Mouse (Mus musculus): ENCODE data around the gene Gpr68.

Gene Gpr68

DNA sequence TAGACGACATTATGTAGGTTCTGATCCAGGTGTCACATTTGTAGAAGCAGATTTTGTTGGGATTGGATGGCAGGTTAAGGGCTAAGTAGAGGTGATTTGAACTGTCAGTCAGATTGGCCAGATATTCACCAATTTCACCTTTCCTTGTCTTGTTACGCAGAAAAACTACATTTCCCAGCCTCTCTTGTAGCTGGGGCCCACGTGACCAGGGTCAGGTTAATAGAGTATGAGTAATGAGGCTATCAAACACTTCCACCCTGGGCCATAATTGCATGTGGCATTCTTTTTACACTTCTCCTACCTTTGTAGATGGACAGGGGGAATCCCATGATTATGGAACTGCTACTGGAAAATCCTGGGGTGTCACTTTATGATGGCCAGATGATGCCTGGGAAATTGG lies 34.4 kb downstream of the Gpr68 start:
- in situ Hi-C loops (cut with MboI, MseI) = no loop called here

DNA sequence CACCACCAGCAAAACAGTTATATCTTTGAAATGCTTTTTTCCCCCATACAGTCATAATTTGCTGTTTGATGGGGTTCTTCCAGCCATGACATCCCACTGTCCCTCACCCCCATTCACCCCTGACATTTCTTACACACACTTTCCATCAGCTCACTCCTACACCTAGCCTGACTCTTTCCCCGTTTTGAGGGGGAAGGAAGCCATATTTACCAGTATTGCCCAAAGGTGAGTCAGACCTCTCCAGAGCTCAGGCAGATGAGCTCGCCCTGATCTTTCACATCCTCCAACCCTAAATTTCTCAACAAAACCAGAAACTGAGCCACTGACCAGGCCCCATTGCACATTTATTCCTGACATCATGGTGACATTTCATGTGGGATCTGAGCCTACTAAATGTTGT lies 36.2 kb downstream of the Gpr68 start:
- in situ Hi-C loops (cut with MboI, MseI) = no loop called here

DNA sequence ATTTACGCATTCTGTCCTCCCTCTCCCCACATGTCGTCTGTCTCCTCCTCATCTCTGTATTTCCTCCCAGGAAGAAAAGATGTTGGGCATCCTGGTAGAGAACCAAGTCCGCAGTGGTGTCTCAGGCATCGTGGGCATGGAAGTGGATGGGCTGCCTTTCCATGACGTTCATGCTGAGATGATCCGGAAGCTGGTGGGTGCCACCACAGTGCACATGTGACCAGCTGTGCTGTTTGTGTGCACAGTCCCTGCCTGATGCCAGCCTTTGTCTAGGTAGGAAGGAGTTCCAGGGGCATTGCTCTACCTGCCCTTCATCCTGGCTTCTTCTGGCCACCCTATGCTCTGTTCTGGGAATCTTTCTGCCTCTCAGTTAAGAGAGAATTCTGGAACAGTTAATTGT lies 36.8 kb downstream of the Gpr68 start:
- in situ Hi-C loops (cut with MboI, MseI) = no loop called here

DNA sequence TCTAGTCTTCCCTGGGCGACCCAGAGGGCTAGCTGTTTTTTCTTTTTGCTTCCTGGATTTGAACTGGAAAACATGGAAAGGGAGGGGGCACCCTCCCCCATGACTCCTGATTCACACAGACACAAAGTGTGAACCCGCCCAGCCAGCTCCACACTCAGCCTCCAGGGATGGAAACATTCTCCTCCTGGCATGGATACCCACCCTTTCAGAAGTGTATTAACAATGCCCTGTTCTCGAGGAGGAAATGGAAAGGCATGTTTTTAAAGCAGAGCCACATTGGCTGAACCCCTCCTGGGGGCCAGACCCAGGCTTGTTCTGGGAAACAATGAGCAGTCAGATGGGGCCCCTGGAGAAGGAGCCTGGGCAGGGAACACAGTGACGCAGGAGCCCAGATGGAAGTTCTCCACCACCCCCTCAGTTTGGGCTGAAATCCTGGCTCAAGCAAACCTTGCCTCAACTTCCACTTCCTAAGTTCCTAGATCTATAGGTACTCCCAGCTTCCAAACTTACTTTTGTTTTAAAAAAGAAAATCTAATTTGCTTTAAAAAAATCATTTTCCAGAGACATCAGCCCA lies 39.9 kb downstream of the Gpr68 start:
- in situ Hi-C loops (cut with MboI, MseI) = no loop called here

DNA sequence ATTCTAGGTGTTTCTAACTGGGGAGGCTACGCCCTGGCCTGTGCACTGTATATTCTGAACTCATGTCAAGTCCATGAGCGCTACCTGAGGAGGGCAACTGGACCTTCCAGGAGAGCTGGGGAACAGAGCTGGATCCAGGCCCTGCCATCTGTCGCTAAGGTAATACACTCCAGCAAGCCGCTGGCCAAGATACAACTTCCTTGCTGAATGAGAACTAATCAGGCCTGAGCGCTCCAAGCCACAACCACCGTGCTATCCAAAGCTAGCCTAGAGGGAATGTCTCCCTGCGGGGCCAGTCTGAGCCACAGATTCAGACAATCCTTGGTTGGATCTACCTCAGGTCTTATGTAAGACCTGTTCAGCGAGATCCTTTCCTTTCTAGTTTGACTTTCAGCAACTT lies 40.9 kb downstream of the Gpr68 start:
- in situ Hi-C loops (cut with MboI, MseI) = no loop called here

DNA sequence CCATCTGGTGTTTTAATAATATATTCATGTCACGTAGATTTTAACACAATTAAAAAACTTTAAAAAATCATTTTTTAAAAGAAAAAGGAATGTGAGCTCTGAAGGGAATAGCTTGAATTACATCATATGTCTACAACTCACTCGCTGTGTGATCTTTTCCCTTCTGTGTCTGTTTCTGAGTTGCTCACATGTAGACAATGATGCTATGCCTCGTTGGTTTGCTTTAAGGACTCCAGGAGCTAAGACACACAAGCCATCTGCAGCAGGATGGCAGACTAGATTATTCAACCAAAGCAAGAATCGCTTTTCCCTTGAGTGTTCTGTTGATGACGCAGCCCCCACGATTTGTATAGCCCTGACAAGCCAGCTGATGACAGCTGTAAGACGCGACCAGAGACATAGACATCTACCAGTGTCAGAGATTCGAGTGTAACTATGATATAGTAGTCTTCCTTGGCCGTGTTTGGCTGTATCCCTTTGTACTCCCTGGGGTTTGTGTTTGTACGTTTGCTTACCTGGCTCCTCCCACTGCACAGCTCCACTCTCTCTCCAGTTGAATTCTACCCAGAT lies 42.4 kb downstream of the Gpr68 start:
- in situ Hi-C loops (cut with MboI, MseI) = no loop called here

DNA sequence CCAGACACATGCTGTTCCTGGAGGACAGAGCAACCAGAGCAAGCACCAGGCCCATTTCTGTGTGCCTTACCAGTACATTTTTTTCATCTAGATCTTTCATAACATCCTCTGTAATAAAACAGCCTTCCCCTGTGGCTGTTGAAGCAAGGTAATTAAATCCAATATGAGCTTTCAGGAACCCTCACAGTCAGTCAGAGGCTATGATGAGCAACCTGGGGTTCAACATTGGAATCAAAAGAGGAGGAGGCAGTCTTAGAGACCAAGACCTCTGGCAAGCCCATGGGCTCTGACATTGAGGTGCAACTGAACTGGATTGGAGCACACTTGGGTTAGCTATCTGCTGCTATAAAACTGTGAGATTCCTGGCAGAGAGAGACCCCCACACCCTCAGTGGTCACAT lies 42.9 kb downstream of the Gpr68 start:
- in situ Hi-C loops (cut with MboI, MseI) = no loop called here

DNA sequence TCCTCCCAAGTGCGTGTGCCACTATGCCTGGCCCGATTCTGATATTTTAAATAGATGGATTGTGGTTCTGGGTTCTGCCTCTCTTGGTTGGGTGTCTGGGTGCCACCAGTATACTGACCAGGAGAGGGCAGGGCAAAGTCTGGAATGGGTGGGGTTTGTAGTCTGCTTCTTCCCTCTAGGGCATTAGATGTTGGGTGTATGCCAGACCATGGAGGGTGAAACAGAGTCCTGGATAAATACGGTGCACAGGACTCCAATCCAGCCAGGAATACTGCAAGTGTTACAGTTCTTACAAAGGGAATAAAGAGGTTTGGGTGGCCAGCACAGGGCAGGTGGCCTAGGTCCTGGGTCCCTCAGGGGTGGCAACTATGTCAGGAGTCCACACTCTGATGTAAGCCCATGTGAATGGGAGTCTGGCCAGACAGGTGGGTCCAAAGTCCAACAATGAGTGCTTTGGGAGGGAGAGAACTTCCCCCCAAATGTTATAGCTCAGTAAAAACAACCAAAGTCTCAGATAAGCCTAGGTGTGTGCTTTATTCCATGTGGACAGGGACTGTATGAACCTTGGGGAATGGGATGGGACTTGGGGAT lies 45.0 kb downstream of the Gpr68 start:
- in situ Hi-C loops (cut with MboI, MseI) = no loop called here

DNA sequence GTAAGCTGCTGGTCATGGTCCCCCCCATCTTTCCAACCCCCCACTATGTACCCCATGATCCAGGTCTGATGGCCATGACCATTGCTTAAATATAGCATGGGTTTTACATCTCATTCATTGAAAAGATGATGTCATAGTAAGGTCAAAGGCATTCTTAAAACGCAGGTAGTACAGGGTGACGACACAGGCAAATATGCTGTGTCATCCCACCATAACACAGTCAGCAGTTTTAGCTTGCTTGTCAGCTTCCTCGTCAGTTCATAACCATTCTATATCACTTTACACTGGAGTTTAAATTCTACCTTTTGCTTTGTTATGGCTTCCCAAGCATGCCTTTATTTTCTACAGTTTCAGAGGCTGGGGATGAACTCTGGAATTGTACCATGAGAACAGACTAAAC lies 45.7 kb downstream of the Gpr68 start:
- in situ Hi-C loops (cut with MboI, MseI) = no loop called here

DNA sequence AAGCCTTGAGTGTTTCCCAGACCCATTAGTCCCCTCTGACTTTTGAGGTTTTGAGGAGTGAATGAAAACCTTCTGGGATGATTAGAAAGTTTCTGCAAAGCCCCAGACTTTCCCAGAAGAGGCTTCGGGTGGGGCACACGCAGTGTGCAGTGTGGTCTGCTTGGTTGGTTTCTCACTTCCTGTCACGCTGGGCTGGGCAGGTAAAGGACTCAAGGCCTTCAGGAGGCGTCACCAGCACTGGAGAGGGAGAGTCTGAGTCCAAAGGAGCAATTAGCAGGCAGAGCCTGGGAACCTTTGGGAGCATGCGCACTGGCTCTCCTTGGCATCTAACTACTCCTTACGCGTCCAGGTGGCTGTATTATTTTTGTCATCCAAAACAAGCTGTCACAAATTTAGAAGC lies 50.2 kb downstream of the Gpr68 start:
- in situ Hi-C loops (cut with MboI, MseI) = no loop called here

DNA sequence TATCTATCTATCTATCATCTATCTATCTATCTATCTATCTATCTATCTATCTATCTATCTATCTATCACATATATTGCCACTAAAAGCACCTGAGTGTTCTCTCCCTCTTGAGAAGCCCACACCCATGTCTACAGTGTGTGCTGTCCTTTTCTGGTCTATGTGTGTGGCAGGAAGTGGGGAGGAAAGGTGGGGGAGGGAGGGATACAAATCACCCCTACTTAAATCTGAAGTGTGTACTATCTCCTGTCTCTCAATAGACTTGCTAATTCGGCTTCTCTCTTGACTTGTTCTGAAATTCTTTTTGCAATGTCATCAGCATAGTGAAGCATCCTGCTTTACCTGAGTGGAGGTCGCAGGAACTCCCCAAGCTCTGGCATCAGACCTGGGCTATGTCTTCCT lies 51.7 kb downstream of the Gpr68 start:
- in situ Hi-C loops (cut with MboI, MseI) = no loop called here

DNA sequence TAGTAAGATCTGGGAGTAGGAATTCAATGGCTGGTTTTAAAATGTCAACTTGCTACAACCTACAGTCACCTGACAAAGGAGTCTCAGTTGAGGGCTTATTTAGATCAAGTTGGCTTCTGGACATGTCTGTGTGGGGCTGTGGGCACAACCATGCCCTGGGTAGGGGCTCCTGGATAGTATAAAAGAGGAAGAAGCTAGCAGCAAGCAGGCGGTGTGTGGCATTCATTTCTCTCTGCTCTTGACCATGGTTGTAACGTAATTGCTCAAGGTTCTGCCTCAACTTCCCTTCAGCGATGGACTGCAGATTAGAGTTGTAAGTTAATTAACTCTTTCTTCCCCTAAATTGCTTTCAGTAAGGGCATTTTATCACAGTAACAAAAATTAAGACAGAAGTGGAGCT lies 55.6 kb downstream of the Gpr68 start:
- in situ Hi-C loops (cut with MboI, MseI) = loop anchor here (5.0 kb wide), 2 partner anchors 35 to 60 kb away; no protein-coding TSS in a partner anchor

DNA sequence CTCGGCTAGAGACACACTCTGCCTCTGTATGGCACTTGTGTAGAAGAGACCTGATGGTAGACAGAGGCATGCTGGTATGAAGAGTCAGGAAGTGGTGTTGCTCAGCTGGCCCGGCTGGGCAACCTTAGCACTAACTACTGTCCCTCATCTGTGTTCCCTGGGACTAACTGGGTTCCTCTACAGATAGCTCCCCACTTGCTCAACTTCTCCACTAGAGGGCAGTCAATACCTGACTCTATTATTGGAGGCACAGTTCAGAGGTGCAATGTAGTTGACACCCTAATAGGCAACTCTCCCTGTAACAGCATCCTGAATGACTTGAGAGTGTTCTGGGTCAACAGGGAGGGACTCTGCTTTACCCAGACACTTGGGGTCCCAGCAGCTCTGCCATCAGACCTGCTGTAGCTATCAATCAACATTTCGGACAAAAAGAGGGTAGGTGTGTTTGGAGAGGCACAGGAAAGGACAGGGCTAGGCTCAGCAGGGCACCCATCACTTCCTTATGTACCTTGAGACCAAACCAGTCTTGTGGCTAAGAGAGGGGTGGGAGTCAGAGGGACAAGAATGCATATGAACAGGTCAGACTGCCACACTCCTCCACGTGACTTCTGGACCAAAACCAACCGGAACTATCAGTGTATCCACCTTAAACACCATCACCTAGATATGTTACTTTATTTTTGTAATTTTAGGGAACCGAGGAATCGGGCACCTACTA lies 58.4 kb downstream of the Gpr68 start:
- in situ Hi-C loops (cut with MboI, MseI) = loop anchor here (5.0 kb wide), 2 partner anchors 38 to 63 kb away; no protein-coding TSS in a partner anchor

DNA sequence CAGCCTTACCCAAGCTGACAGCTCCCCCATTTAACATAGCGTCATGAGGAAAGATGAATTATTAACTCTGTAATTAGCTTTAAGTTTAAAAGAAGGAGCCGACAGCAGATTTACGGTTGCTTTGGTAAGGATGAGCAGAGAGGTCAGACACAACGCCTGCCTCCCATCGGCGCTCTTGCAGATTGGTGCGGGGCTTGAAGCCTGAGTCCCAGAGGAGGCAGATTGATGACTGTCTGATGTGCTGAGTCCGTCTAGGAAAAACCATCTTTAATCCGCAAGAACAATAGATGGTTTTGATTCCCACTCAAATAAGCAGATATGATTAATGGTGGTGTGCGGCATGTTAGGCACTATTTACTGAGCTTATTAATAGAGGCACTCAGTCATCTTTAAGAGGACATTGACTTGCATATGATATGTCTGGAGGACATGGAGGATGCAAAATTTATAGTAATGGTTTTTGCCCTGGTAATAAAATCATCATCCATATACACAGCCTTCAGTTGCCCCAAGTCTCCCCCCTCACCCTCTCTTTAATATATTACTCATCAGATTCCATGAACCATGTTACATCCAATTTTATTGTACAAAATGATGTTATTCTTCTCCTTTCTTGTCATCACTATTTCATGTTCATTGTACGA lies 60.4 kb downstream of the Gpr68 start:
- in situ Hi-C loops (cut with MboI, MseI) = no loop called here

DNA sequence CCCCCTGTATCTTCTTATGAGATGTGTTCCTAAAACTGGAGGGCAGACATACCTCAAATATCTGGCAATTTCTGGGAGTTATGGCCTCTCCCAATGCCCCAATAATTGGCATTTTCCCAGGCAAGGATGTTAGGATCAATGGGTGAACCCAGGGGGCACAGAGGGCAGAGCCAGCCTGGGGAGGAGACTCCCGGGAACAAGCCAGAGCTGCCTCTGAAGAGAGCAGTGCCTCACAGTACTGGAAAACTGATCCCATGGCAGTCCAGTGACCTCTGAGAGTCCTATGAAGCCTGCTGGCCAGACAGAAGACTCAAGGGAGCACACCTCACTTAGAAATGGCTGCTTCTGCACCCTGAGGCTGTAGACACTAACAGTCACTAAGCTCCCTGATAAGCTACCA lies 61.4 kb downstream of the Gpr68 start:
- in situ Hi-C loops (cut with MboI, MseI) = no loop called here

DNA sequence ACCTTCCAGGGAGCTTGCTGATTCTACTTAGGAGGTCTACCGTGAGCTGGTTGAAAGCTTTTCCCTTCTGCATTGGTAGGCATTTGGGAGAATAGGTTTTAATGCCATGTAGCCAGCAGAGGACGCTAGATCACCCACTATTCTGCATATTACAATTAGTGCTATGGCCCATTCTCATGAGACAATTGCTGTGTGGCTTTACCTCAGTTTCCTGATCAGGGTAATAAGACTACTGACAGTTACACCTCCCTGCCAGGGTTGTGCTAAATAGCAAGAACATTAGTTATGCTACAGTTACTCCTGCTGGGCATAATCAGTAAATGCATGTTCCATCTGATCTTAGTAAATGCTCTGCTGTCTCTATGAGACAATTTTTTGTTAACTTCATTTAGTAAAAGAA lies 62.2 kb downstream of the Gpr68 start:
- in situ Hi-C loops (cut with MboI, MseI) = no loop called here

DNA sequence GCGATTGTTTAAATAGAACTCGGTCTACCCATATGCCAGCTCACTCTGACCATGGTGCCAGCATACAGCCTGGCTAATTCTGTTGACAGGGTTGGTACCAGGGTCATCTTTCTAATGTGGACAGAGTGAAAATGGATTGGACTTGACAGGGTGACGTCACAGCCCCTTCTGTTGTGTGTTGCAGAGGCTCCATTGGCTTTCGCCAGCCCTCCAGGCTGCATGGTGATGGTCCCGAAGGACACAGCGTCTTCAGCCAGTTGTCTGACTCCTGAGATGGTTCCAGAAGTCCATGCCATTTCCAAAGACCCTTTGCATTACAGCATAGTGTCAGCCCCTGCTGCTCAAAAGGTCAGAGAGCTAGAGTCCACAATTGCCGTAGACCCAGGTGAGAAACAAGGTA lies 63.5 kb downstream of the Gpr68 start:
- in situ Hi-C loops (cut with MboI, MseI) = loop anchor here (5.0 kb wide), 1 partner anchor 242 kb away; no protein-coding TSS in a partner anchor

DNA sequence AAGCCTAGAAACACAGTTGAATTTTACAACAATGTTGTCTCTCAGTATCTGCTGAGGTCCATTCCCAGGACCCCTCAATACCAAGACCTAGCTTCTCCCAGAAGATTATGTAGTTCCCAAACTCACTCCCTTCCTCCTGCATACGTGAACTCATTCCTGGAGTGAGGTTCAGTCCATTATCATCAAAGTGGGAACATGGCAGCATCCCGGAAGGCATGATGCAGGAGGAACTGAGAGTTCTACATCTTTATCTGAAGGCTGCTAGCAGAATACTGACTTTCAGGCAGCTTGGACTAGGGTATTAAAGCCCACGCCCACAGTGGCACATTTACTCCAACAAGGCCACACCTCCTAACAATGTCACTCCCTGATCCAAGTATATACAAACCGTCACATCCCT lies 64.8 kb downstream of the Gpr68 start:
- in situ Hi-C loops (cut with MboI, MseI) = loop anchor here (5.0 kb wide), 1 partner anchor 241 kb away; no protein-coding TSS in a partner anchor

DNA sequence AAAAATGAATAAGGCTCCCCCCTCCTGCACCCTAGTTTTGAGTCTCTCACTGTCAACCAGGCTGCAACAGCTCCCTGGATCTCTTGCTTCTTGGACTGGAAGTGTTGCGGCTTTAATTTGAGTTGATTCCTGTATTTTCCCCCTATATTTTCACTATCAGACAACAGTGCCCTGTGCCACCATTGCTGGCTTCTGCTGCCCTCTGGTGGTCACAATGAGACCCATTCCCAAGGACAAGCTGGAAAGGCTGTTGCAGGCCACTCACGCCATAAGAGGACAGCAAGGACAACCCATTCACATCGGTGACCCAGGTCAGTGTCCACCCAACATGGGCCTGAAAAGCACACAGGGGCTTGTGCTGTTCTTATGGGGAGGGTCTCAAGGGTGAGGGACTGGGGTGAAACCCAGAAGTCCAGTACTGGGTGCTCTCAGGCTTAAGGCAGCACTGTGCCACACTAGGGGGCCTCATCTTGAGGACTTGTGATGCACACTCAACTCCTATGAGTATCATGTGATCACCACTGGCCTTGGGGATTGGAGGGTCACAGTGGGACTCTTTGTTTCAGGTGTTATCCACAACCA lies 66.7 kb downstream of the Gpr68 start:
- in situ Hi-C loops (cut with MboI, MseI) = loop anchor here (5.0 kb wide), 1 partner anchor 239 kb away; no protein-coding TSS in a partner anchor

DNA sequence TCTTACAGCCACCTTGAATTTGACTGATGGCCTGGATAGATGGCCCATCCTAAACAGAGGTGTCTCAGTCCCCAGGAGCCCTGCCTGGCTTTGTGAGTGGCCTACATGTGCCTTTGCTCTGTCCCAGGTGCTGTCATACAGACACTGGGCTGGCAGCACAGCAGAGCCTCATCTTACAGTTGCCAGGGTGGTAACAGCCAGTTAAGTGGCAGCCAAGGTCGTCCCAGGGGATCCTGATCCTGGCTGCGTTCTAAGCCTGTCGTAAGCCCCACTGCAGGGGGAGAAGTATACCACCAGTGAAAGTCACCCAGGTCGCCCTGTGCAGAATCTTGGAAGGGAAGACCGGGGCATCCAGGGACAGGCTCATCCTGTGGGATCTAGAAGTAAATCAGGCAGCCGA lies 68.1 kb downstream of the Gpr68 start:
- in situ Hi-C loops (cut with MboI, MseI) = loop anchor here (5.0 kb wide), 1 partner anchor 238 kb away; no protein-coding TSS in a partner anchor

DNA sequence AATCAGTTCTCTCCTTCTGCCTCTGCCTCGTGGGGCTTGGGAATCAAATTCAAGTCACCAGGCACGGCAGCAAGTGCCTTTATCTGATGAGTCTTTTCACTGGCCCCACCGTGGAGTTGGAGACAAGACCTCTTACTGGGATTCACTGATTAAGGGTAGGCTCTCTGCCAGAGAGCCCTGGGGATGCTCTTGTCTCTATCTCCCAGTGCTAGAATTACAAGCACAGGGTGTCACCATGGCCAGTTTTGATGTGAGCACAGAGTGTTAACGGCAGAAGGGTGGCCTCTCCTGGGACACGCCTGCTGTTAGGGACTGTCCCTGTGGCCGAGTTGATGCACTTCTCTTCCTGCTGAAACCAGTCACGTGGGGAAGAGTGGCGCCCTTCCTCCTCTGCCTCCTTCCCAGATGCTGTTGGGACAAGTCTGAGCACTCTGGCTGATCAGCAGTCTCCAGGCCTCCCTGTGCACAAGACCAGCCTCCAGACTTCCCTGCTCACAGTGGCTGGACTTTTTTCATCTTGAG lies 68.9 kb downstream of the Gpr68 start:
- in situ Hi-C loops (cut with MboI, MseI) = no loop called here

DNA sequence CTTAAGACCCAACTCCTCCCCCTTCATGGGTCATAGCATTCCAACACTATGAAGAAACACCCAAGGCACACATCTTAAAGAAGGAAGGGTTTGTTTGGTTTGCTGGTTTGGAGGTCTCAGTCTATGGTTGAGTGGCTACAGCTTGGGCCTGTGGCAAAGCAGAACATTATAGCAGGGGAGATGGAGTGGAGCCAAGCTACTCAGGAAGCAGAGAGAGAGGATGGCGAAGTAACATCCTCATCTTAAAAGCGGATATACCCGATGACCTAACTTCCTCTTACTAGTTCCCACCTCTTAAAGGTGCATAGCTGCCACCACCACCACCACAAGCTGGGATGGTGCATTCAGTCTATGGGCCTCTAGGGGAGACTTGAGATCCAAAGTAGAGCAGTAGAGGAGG lies 70.8 kb downstream of the Gpr68 start:
- in situ Hi-C loops (cut with MboI, MseI) = no loop called here

All from T-helper 1 cell (primary cell).